Mouse (Mus musculus) embryonic facial prominence, embryonic 14.5 days (tissue): Measurements from ENCODE around the gene Rbms2. TPM values are rescaled to one million over a fixed set of nuclear protein-coding genes. Genes with fewer than 3 reads are reported as not detected.

Experiments used
- ATAC-seq: fragments of 200-750 bp; cut with Nextera tagmentation; 2 replicates; pipeline ENCODE4 v1.8.0; 2017; ENCODE audit warnings: low read depth, moderate number of reproducible peaks, moderate TSS enrichment
- DNase-seq: peaks from one replicate; pipeline ENCODE4 v3.0.0-alpha.2; 2015; ENCODE audit warnings: low spot score
- H3K27ac ChIP-seq: fragments of 300-500 bp; sonication (generic); replicated peaks from 2 replicates; pipeline ENCODE4 v1.5.1; 2014; ENCODE audit warnings: low read depth, mild to moderate bottlenecking, low read length, moderate library complexity
- H3K27me3 ChIP-seq: fragments of 300-500 bp; sonication (generic); replicated peaks from 2 replicates; pipeline ENCODE4 v1.6.1; 2014; ENCODE audit warnings: low read length; ENCODE audit not compliant: control insufficient read depth, insufficient read depth
- H3K36me3 ChIP-seq: fragments of 300-500 bp; sonication (generic); 2 replicates; pipeline ENCODE4 v1.6.1; 2014; ENCODE audit warnings: low read length, mixed read lengths; ENCODE audit not compliant: control insufficient read depth, insufficient read depth
- H3K4me1 ChIP-seq: fragments of 300-500 bp; sonication (generic); 2 replicates; pipeline ENCODE4 v1.6.1; 2014; ENCODE audit warnings: antibody characterized with exemption, low read length; ENCODE audit not compliant: control insufficient read depth, insufficient read depth
- H3K4me2 ChIP-seq: fragments of 300-500 bp; sonication (generic); 2 replicates; pipeline ENCODE4 v1.6.1; 2014; ENCODE audit warnings: low read depth, mild to moderate bottlenecking, low read length, moderate library complexity, mixed read lengths
- H3K4me3 ChIP-seq: fragments of 300-500 bp; sonication (generic); 2 replicates; pipeline ENCODE4 v1.5.1; 2014; ENCODE audit warnings: low read depth, mild to moderate bottlenecking, low read length
- H3K9ac ChIP-seq: fragments of 300-500 bp; sonication (generic); 2 replicates; pipeline ENCODE4 v1.6.1; 2014; ENCODE audit warnings: low read depth, mild to moderate bottlenecking, low read length, moderate library complexity, mixed read lengths
- H3K9me3 ChIP-seq: fragments of 300-500 bp; sonication (generic); 2 replicates; pipeline ENCODE4 v1.6.1; 2016; ENCODE audit warnings: low read length; ENCODE audit not compliant: control insufficient read depth
- WGBS: fragments of 180-500 bp; shearing (Covaris S2); extraction: QIAGEN DNeasy Blood & Tissue Kit; methylation state at CpG from one replicate; pipeline ENCODE4 v1.1.7; 2014; 5-methylcytosine and 5-hydroxymethylcytosine counted together
- polyA plus RNA-seq: library from polyadenylated mRNA; unstranded; fragments of >200 nt; fragmentation: Nextera tagmentation; extraction: Ambion mirVana; gene quantifications from 2 replicates; pipeline ENCODE4 v1.2.1, GENCODE M21; 2014

Gene Rbms2
- polyA plus RNA-seq, 1 experiment from 2014 or later = 31.3 TPM

- Histone ChIP-seq H3K4me2 (no peak overlapping the region), H3K9me3 (no peaks in the 10 kb centered on the region), H3K4me1 (no peaks in the 10 kb centered on the region), H3K27me3 (no peaks in the 10 kb centered on the region), H3K27ac (no peak overlapping the region), H3K4me3 (no peak overlapping the region), H3K36me3 (peaks cover 91% of the 10 kb centered on the region), H3K9ac (no peak overlapping the region)
- ATAC-seq (no peak), DNase-seq (peak; percentile 56)
- 75% methylated on average over 12 of the region's 12 CpGs for WGBS
Observed at GRCm38 (mm10) chr10:128140236-128140952, 39.7 kb downstream of the Rbms2 start.

GRCm38 (mm10) chr10:128135374-128135773 is 44.7 kb downstream of the Rbms2 start:
- Histone ChIP-seq H3K4me3 (no peak overlapping the region), H3K36me3 (peaks cover 91% of the 10 kb centered on the region), H3K4me1 (no peaks in the 10 kb centered on the region), H3K4me2 (no peak overlapping the region), H3K27ac (no peak overlapping the region), H3K27me3 (no peaks in the 10 kb centered on the region), H3K9me3 (no peaks in the 10 kb centered on the region), H3K9ac (no peak overlapping the region)
- DNase-seq (no peak), ATAC-seq (no peak)
- WGBS = 90% methylated on average over 6 of the region's 6 CpGs

GRCm38 (mm10) chr10:128133650-128134332 is 46.3 kb downstream of the Rbms2 start:
- no peaks in the 10 kb centered on the region for H3K27me3 ChIP-seq
- no peak overlapping the region for H3K4me3 ChIP-seq
- DNase-seq (no peak), ATAC-seq (no peak)
- H3K27ac ChIP-seq = no peak overlapping the region
- H3K9me3 ChIP-seq = no peaks in the 10 kb centered on the region
- 46% methylated on average over 13 of the region's 13 CpGs for WGBS
- H3K9ac ChIP-seq = no peak overlapping the region
- peaks cover 88% of the 10 kb centered on the region for H3K36me3 ChIP-seq
- no peak overlapping the region for H3K4me2 ChIP-seq
- no peaks in the 10 kb centered on the region for H3K4me1 ChIP-seq

- no peaks in the 10 kb centered on the region for H3K27me3 ChIP-seq
- no peaks in the 10 kb centered on the region for H3K9me3 ChIP-seq
- no peak overlapping the region for H3K9ac ChIP-seq
- no peak for ATAC-seq
- H3K27ac ChIP-seq = no peak overlapping the region
- no peak for DNase-seq
- no peaks in the 10 kb centered on the region for H3K4me1 ChIP-seq
- no peak overlapping the region for H3K4me2 ChIP-seq
- H3K4me3 ChIP-seq = no peak overlapping the region
- peaks cover 86% of the 10 kb centered on the region for H3K36me3 ChIP-seq
Observed at GRCm38 (mm10) chr10:128131812-128132211, 48.3 kb downstream of the Rbms2 start.

GRCm38 (mm10) chr10:128131297-128131696 is 48.8 kb downstream of the Rbms2 start:
- Histone ChIP-seq H3K4me2 (no peak overlapping the region), H3K36me3 (peaks cover 86% of the 10 kb centered on the region), H3K9ac (no peak overlapping the region), H3K9me3 (no peaks in the 10 kb centered on the region), H3K4me1 (no peaks in the 10 kb centered on the region), H3K4me3 (no peak overlapping the region), H3K27ac (no peak overlapping the region), H3K27me3 (no peaks in the 10 kb centered on the region)
- ATAC-seq = no peak
- DNase-seq = no peak
- WGBS = 69% methylated on average over 3 of the region's 3 CpGs

- no peak overlapping the region; the same call in 1 of the 2 replicates for H3K9ac ChIP-seq
- no peaks in the 10 kb centered on the region for H3K27me3 ChIP-seq
- no peaks in the 10 kb centered on the region for H3K9me3 ChIP-seq
- H3K4me1 ChIP-seq = no peaks in the 10 kb centered on the region
- peaks cover 91% of the 10 kb centered on the region for H3K36me3 ChIP-seq
- no peak for DNase-seq
- H3K27ac ChIP-seq = no peak overlapping the region
- 89% methylated on average over 8 of the region's 8 CpGs for WGBS
- ATAC-seq = no peak
- H3K4me3 ChIP-seq = no peak overlapping the region
- H3K4me2 ChIP-seq = no peak overlapping the region
Observed at GRCm38 (mm10) chr10:128128143-128128542, 52.0 kb downstream of the Rbms2 start.

- no peak overlapping the region; the same call in 1 of the 2 replicates for H3K27ac ChIP-seq
- no peak overlapping the region for H3K9ac ChIP-seq
- WGBS = 74% methylated on average over 5 of the region's 5 CpGs
- H3K9me3 ChIP-seq = no peaks in the 10 kb centered on the region
- H3K4me3 ChIP-seq = no peak overlapping the region
- DNase-seq (no peak), ATAC-seq (no peak)
- no peaks in the 10 kb centered on the region for H3K4me1 ChIP-seq
- H3K4me2 ChIP-seq = no peak overlapping the region
- peaks cover 91% of the 10 kb centered on the region for H3K36me3 ChIP-seq
- no peaks in the 10 kb centered on the region for H3K27me3 ChIP-seq
Observed at GRCm38 (mm10) chr10:128127497-128127896, 52.6 kb downstream of the Rbms2 start.

GRCm38 (mm10) chr10:128125951-128126350 is 54.1 kb downstream of the Rbms2 start:
- Histone ChIP-seq H3K4me1 (no peaks in the 10 kb centered on the region), H3K27ac (no peak overlapping the region), H3K36me3 (peaks cover 91% of the 10 kb centered on the region), H3K9ac (no peak overlapping the region), H3K9me3 (no peaks in the 10 kb centered on the region), H3K4me3 (no peak overlapping the region), H3K27me3 (no peaks in the 10 kb centered on the region), H3K4me2 (no peak overlapping the region)
- ATAC-seq (no peak), DNase-seq (no peak)
- 93% methylated on average over 14 of the region's 14 CpGs for WGBS

- ATAC-seq (no peak), DNase-seq (no peak)
- H3K4me1 ChIP-seq = no peaks in the 10 kb centered on the region
- no peaks in the 10 kb centered on the region for H3K9me3 ChIP-seq
- no peak overlapping the region for H3K9ac ChIP-seq
- H3K4me3 ChIP-seq = no peak overlapping the region
- no peak overlapping the region for H3K27ac ChIP-seq
- H3K27me3 ChIP-seq = no peaks in the 10 kb centered on the region
- H3K4me2 ChIP-seq = no peak overlapping the region
- peaks cover 92% of the 10 kb centered on the region for H3K36me3 ChIP-seq
- 93% methylated on average over 9 of the region's 9 CpGs for WGBS
Observed at GRCm38 (mm10) chr10:128124831-128125230, 55.3 kb downstream of the Rbms2 start.
